Mouse (Mus musculus) liver, embryonic 16.5 days (tissue): ENCODE data around the gene Ubac2. TPM values are rescaled to one million over a fixed set of nuclear protein-coding genes. Genes with fewer than 3 reads are reported as not detected.

Source experiments
- ATAC-seq: fragments of 200-750 bp; cut with Nextera tagmentation; 2 replicates; pipeline ENCODE4 v1.8.0; 2017; ENCODE audit warnings: low read depth, mild to moderate bottlenecking, moderate number of reproducible peaks, moderate library complexity
- H3K27ac ChIP-seq: fragments of 300-500 bp; sonication (generic); 2 replicates; pipeline ENCODE4 v1.5.1; 2014; ENCODE audit warnings: mild to moderate bottlenecking, low read length
- H3K27me3 ChIP-seq: fragments of 300-500 bp; sonication (generic); 2 replicates; pipeline ENCODE4 v1.6.1; 2014; ENCODE audit warnings: low read depth, low read length, mixed read lengths; ENCODE audit not compliant: control insufficient read depth, insufficient read depth
- H3K36me3 ChIP-seq: fragments of 300-500 bp; sonication (generic); 2 replicates; pipeline ENCODE4 v1.6.1; 2014; ENCODE audit warnings: mild to moderate bottlenecking; ENCODE audit not compliant: control insufficient read depth, insufficient read depth
- H3K4me1 ChIP-seq: fragments of 300-500 bp; sonication (generic); 2 replicates; pipeline ENCODE4 v1.6.1; 2014; ENCODE audit warnings: low read depth, low read length, mixed read lengths; ENCODE audit not compliant: control insufficient read depth
- H3K4me2 ChIP-seq: fragments of 300-500 bp; sonication (generic); 2 replicates; pipeline ENCODE4 v1.6.1; 2014; ENCODE audit warnings: low read depth, low read length, mixed read lengths
- H3K4me3 ChIP-seq: fragments of 300-500 bp; sonication (generic); 2 replicates; pipeline ENCODE4 v1.5.1; 2014; ENCODE audit warnings: low read depth, mild to moderate bottlenecking, low read length
- H3K9ac ChIP-seq: fragments of 300-500 bp; sonication (generic); 2 replicates; pipeline ENCODE4 v1.6.1; 2014; ENCODE audit warnings: low read depth, low read length
- H3K9me3 ChIP-seq: fragments of 300-500 bp; sonication (generic); replicated peaks from 2 replicates; pipeline ENCODE4 v1.6.1; 2016; ENCODE audit warnings: low read length; ENCODE audit not compliant: control insufficient read depth
- WGBS: fragments of 180-500 bp; shearing (Covaris S2); extraction: QIAGEN DNeasy Blood & Tissue Kit; methylation state at CpG from one replicate; pipeline ENCODE4 v1.1.7; 2014; ENCODE audit not compliant: insufficient replicate concordance; 5-methylcytosine and 5-hydroxymethylcytosine counted together
- polyA plus RNA-seq: library from polyadenylated mRNA; unstranded; fragments of >200 nt; fragmentation: Nextera tagmentation; extraction: Ambion mirVana; gene quantifications from 2 replicates; pipeline ENCODE4 v1.2.1, GENCODE M21; 2015

The Ubac2 gene
- polyA plus RNA-seq, 1 experiment from 2014 or later: 22.1 TPM

GRCm38 (mm10) chr14:121898509-121898908 is 20.1 kb downstream of the Ubac2 start:
- Histone ChIP-seq H3K9me3 (no peaks in the 10 kb centered on the region), H3K9ac (no peak overlapping the region), H3K36me3 (no peaks in the 10 kb centered on the region), H3K4me1 (no peaks in the 10 kb centered on the region; the same call in 1 of the 2 replicates), H3K27ac (no peak overlapping the region), H3K27me3 (no peaks in the 10 kb centered on the region), H3K4me2 (no peak overlapping the region), H3K4me3 (no peak overlapping the region)
- WGBS: 62% methylated on average over 11 of the region's 11 CpGs
- ATAC-seq: no peak

GRCm38 (mm10) chr14:121899071-121899470 is 20.7 kb downstream of the Ubac2 start:
- ATAC-seq: no peak
- Histone ChIP-seq H3K4me1 (no peaks in the 10 kb centered on the region; the same call in 1 of the 2 replicates), H3K4me3 (no peak overlapping the region), H3K36me3 (no peaks in the 10 kb centered on the region), H3K9me3 (no peaks in the 10 kb centered on the region), H3K27me3 (no peaks in the 10 kb centered on the region), H3K27ac (no peak overlapping the region), H3K4me2 (no peak overlapping the region), H3K9ac (no peak overlapping the region)
- WGBS: 67% methylated on average over 3 of the region's 3 CpGs

GRCm38 (mm10) chr14:121901511-121901910 is 23.1 kb downstream of the Ubac2 start:
- ATAC-seq: no peak
- Histone ChIP-seq H3K4me3 (no peak overlapping the region), H3K27me3 (no peaks in the 10 kb centered on the region), H3K27ac (no peak overlapping the region), H3K9ac (no peak overlapping the region), H3K9me3 (no peaks in the 10 kb centered on the region), H3K4me1 (peaks cover 9% of the 10 kb centered on the region), H3K36me3 (no peaks in the 10 kb centered on the region), H3K4me2 (no peak overlapping the region)
- 80% methylated on average over 6 of the region's 6 CpGs for WGBS

GRCm38 (mm10) chr14:121903381-121903876 is 25.0 kb downstream of the Ubac2 start:
- Histone ChIP-seq H3K27ac (0 out of 2 replicates have a peak overlapping the region, but pooled peaks have one; percentile 7), H3K4me1 (peaks cover 15% of the 10 kb centered on the region), H3K4me3 (no peak overlapping the region), H3K36me3 (no peaks in the 10 kb centered on the region), H3K9ac (no peak overlapping the region), H3K27me3 (no peaks in the 10 kb centered on the region), H3K4me2 (no peak overlapping the region), H3K9me3 (no peaks in the 10 kb centered on the region)
- whole genome bisulfite sequencing: 47% methylated on average over 7 of the region's 7 CpGs
- ATAC-seq: no peak

DNA sequence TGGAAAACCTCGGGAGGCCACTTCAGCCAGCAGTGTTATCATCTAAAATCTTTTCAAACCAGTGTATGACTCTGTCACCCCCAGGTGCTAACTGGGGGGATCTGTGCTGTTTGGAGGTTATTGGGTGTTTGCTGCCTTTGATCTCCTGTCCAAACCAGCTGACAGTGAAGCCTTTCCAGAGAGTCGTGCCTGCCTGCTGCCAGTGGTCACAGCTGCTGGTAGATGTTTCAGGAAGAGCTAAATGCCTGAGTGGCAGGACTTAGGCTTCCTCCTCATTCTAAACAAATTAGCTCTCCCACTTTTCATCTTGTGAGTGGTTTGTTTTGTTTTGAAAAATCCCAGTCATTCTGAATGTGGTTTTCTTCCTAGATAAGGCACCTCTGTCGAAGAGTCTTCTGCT is 26.3 kb downstream of the Ubac2 start:
- ATAC-seq: no peak
- Histone ChIP-seq H3K27ac (no peak overlapping the region), H3K4me2 (no peak overlapping the region), H3K4me3 (no peak overlapping the region), H3K4me1 (peaks cover 15% of the 10 kb centered on the region), H3K36me3 (no peaks in the 10 kb centered on the region; the same call in 1 of the 2 replicates), H3K9me3 (no peaks in the 10 kb centered on the region), H3K9ac (no peak overlapping the region), H3K27me3 (no peaks in the 10 kb centered on the region)
- 10% methylated on average over 3 of the region's 3 CpGs for WGBS

GRCm38 (mm10) chr14:121906341-121906991 is 28.0 kb downstream of the Ubac2 start:
- Histone ChIP-seq H3K4me1 (peaks cover 15% of the 10 kb centered on the region), H3K9ac (no peak overlapping the region), H3K27ac (peak overlapping the region; percentile 50), H3K4me2 (no peak overlapping the region), H3K9me3 (no peaks in the 10 kb centered on the region), H3K4me3 (no peak overlapping the region), H3K36me3 (no peaks in the 10 kb centered on the region; the same call in 1 of the 2 replicates), H3K27me3 (no peaks in the 10 kb centered on the region)
- peak; percentile 33; the same call in 1 of the 2 replicates for ATAC-seq
- 23% methylated on average over 8 of the region's 8 CpGs for WGBS

GRCm38 (mm10) chr14:121906992-121907681 is 28.7 kb downstream of the Ubac2 start:
- WGBS: 49% methylated on average over 11 of the region's 11 CpGs
- peaks cover 15% of the 10 kb centered on the region for H3K4me1 ChIP-seq
- H3K27ac ChIP-seq: peak overlapping the region; percentile 5; the same call in 1 of the 2 replicates
- no peaks in the 10 kb centered on the region for H3K9me3 ChIP-seq
- H3K9ac ChIP-seq: no peak overlapping the region
- peak; percentile 56; the same call in 1 of the 2 replicates for ATAC-seq
- no peak overlapping the region for H3K4me2 ChIP-seq
- no peak overlapping the region for H3K4me3 ChIP-seq
- no peaks in the 10 kb centered on the region; the same call in 1 of the 2 replicates for H3K36me3 ChIP-seq
- H3K27me3 ChIP-seq: no peaks in the 10 kb centered on the region

GRCm38 (mm10) chr14:121909868-121910267 is 31.4 kb downstream of the Ubac2 start:
- Histone ChIP-seq H3K4me2 (no peak overlapping the region), H3K27ac (no peak overlapping the region), H3K27me3 (no peaks in the 10 kb centered on the region), H3K9ac (no peak overlapping the region), H3K9me3 (no peaks in the 10 kb centered on the region), H3K36me3 (no peaks in the 10 kb centered on the region; the same call in 1 of the 2 replicates), H3K4me3 (no peak overlapping the region), H3K4me1 (peaks cover 15% of the 10 kb centered on the region)
- WGBS: 81% methylated on average over 6 of the region's 6 CpGs
- no peak for ATAC-seq

DNA sequence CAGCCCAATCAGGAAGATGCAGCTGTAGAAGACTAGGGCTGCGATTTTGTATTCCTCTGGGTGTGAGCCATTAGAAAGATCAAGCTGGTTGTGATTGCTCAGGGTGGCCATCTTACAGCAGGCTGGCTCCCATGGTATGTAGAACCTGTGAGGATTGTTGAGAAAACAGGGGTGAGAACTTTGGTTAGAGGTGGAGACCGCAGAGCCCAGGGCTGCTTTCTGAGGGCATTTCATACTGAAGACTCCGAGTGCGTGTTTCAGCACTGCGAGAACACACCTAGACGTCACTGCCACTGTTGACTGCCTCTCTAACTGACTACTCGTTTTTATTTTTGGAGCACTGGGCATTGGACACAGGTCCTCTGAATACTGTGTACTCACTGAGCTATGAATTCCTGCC is 34.1 kb downstream of the Ubac2 start:
- Histone ChIP-seq H3K4me1 (no peaks in the 10 kb centered on the region), H3K36me3 (no peaks in the 10 kb centered on the region; the same call in 1 of the 2 replicates)
- WGBS: 76% methylated on average over 7 of the region's 7 CpGs

More for the DNA sequence above, 34.1 kb downstream of the Ubac2 start:
- Histone ChIP-seq H3K4me2 (no peak overlapping the region), H3K9me3 (no peaks in the 10 kb centered on the region), H3K27ac (no peak overlapping the region), H3K9ac (no peak overlapping the region), H3K4me3 (no peak overlapping the region), H3K27me3 (no peaks in the 10 kb centered on the region)
- ATAC-seq: no peak
